Mouse (Mus musculus): ENCODE data around the gene Lrfn3. TPM values are rescaled to one million over a fixed set of nuclear protein-coding genes. Genes with fewer than 3 reads are reported as not detected.

The Lrfn3 gene
- polyA plus RNA-seq, 1 experiment from 2014 or later = 1.5 TPM

DNA sequence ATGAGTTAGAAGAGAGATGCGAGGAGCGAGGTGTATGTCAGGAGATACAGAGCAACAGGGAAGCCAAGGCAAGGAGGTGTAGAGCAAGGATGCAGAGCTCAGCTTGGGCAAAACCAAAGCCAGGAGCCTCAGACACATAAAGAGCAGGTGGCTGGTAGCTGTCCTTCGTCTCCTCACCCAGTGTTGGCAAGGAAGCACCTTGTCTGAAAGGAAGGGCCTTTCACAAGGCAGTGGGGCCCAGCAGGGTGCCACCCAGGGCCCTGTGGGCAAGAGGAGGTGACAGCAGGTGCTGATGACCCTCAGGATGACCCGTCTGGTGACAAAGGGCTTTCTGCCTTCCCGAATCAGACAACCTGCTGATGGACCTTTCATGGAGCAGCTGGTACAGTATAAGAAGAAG lies 28.0 kb downstream of the Lrfn3 start:
- H3K36me3 ChIP-seq (ENCODE audit: control insufficient read depth, insufficient read depth, low read length) = no peaks in the 10 kb centered on the region
- 62% methylated on average over 5 of the region's 5 CpGs for WGBS (ENCODE audit: insufficient replicate concordance)
- no peak overlapping the region for H3K4me2 ChIP-seq
- peaks cover 17% of the 10 kb centered on the region for H3K27me3 ChIP-seq (ENCODE audit: control insufficient read depth, insufficient read depth, low read length)
- H3K4me3 ChIP-seq (ENCODE audit: low read depth, low read length) = no peak overlapping the region
- peaks cover 19% of the 10 kb centered on the region; the same call in 1 of the 2 replicates for H3K4me1 ChIP-seq (ENCODE audit: control insufficient read depth, insufficient read depth, low read length)
- H3K9ac ChIP-seq (ENCODE audit: low read depth, low read length) = no peak overlapping the region
- no peaks in the 10 kb centered on the region for H3K9me3 ChIP-seq (replicated peaks; ENCODE audit: control insufficient read depth, low read length)
- ATAC-seq (replicated peaks; ENCODE audit: insufficient number of reproducible peaks, low FRiP score, low TSS enrichment) = no peak
- H3K27ac ChIP-seq (ENCODE audit: low read depth, low read length) = no peak overlapping the region

DNA sequence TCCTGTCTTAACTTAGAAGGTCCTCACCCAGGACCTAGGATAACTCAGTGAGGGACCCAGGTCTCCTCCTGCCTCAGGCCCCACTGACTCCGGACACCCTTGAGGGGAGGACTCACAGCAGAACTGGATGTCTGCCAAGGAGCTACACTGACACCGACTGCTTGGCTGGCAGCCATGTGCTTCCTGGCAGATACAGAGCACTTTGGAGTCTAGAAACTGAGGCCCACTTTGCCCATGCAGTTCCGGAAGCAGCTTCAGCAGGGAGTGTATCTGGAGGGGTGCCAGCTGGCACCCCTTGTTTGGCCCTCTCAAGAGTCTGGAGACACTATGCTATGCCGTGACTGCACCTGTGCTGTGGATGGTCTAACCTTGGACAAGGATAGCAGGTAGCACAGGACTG lies 29.1 kb downstream of the Lrfn3 start:
- Histone ChIP-seq H3K27me3 (ENCODE audit: control insufficient read depth, insufficient read depth, low read length) (peaks cover 17% of the 10 kb centered on the region), H3K4me3 (ENCODE audit: low read depth, low read length) (no peak overlapping the region), H3K27ac (ENCODE audit: low read depth, low read length) (peak overlapping the region; percentile 71; the same call in 1 of the 2 replicates), H3K36me3 (ENCODE audit: control insufficient read depth, insufficient read depth, low read length) (no peaks in the 10 kb centered on the region), H3K4me1 (ENCODE audit: control insufficient read depth, insufficient read depth, low read length) (peaks cover 19% of the 10 kb centered on the region; the same call in 1 of the 2 replicates), H3K9me3 (replicated peaks; ENCODE audit: control insufficient read depth, low read length) (no peaks in the 10 kb centered on the region), H3K4me2 (peak overlapping the region; percentile 5), H3K9ac (ENCODE audit: low read depth, low read length) (no peak overlapping the region)
- WGBS (ENCODE audit: insufficient replicate concordance) = 24% methylated on average over 4 of the region's 4 CpGs
- ATAC-seq (replicated peaks; ENCODE audit: insufficient number of reproducible peaks, low FRiP score, low TSS enrichment) = peak; percentile 63; the same call in 1 of the 2 replicates

DNA sequence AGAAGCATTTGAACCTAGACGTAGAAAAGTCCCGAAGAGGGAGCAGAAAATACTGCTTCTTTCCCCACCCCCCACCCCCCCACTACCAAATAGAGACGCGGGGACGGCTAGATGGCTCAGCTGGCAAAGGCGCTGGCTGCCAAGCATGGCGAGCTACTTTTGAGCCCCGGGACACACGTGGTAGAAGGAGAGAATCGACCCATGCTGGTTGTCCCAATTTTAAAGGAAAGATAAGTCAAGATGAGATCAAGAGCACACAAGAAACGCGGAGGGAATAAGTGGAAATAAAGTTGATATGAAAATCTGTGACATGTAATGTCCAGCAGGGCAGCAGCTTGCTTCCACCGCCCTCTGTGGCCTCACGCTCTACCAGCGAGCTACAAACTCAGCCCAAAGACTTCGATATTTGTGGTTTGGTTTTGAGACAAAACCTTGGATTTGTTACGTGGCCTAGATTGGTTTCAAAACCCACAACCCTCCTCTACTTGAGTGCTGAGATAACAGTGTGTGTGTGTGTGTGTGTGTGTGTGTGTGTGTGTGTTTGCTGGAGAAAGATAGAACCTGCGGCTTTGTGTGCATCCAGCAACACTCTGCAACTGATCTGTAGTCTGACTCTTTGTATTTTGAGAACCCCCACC lies 29.8 kb downstream of the Lrfn3 start:
- H3K4me2 ChIP-seq = 0 out of 2 replicates have a peak overlapping the region, but pooled peaks have one; percentile 5
- no peak for ATAC-seq (replicated peaks; ENCODE audit: insufficient number of reproducible peaks, low FRiP score, low TSS enrichment)

DNA sequence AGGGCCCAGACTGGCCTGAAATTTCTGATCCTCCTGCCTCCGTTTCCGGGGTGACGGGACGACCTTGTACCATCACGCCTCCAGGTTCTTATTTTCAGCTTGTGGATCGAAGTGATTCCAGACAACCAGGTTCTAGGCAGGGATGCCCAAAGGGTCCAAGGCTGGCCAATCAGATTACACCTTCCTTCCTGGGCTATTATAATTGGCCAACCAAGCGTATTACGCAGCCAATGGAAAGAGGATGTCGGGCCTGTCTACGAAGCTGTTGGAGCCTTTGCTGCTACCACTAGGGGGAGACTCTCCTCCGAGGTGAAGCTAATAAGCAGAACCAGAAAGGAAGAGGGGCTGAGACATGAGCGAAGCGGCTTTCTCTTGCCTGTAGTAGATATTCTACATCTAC lies 30.7 kb downstream of the Lrfn3 start:
- Histone ChIP-seq H3K4me3 (ENCODE audit: low read depth, low read length) (no peak overlapping the region), H3K4me2 (peak overlapping the region; percentile 38), H3K9me3 (replicated peaks; ENCODE audit: control insufficient read depth, low read length) (no peaks in the 10 kb centered on the region), H3K4me1 (ENCODE audit: control insufficient read depth, insufficient read depth, low read length) (peaks cover 19% of the 10 kb centered on the region; the same call in 1 of the 2 replicates), H3K27me3 (ENCODE audit: control insufficient read depth, insufficient read depth, low read length) (peaks cover 17% of the 10 kb centered on the region), H3K27ac (ENCODE audit: low read depth, low read length) (no peak overlapping the region), H3K9ac (ENCODE audit: low read depth, low read length) (no peak overlapping the region), H3K36me3 (ENCODE audit: control insufficient read depth, insufficient read depth, low read length) (no peaks in the 10 kb centered on the region)
- ATAC-seq (replicated peaks; ENCODE audit: insufficient number of reproducible peaks, low FRiP score, low TSS enrichment) = 0 out of 2 replicates have a peak, but pooled peaks have one; percentile 44
- WGBS (ENCODE audit: insufficient replicate concordance) = 10% methylated on average over 13 of the region's 13 CpGs

More for the DNA sequence above, 29.8 kb downstream of the Lrfn3 start:
- 53% methylated on average over 18 of the region's 18 CpGs for WGBS (ENCODE audit: insufficient replicate concordance)
- Histone ChIP-seq H3K27me3 (ENCODE audit: control insufficient read depth, insufficient read depth, low read length) (peaks cover 17% of the 10 kb centered on the region), H3K27ac (ENCODE audit: low read depth, low read length) (peak overlapping the region; percentile 10; the same call in 1 of the 2 replicates), H3K4me1 (ENCODE audit: control insufficient read depth, insufficient read depth, low read length) (peaks cover 19% of the 10 kb centered on the region; the same call in 1 of the 2 replicates), H3K36me3 (ENCODE audit: control insufficient read depth, insufficient read depth, low read length) (no peaks in the 10 kb centered on the region), H3K9ac (ENCODE audit: low read depth, low read length) (no peak overlapping the region), H3K9me3 (replicated peaks; ENCODE audit: control insufficient read depth, low read length) (no peaks in the 10 kb centered on the region), H3K4me3 (ENCODE audit: low read depth, low read length) (no peak overlapping the region)

DNA sequence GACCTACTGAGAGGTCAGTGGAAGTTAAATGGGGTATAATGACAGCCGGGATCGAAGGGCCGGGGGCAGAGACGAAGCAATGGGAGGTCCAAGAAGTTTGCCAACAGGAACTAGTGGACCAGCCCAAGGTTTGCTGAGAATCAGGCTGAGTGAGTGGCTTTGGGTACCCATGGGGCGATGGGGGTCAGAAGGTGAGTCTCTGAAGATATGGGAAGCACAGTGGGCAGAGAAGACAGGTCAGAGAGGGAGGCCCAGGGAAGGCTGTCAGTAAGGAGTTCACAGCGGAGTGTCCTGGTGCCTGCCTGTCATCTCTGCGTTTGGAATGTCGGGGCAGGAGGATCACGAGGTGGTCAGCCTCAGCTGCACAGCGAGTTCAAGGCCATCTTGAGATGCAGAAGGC lies 34.2 kb downstream of the Lrfn3 start:
- Histone ChIP-seq H3K36me3 (ENCODE audit: control insufficient read depth, insufficient read depth, low read length) (no peaks in the 10 kb centered on the region), H3K4me1 (ENCODE audit: control insufficient read depth, insufficient read depth, low read length) (peaks cover 14% of the 10 kb centered on the region; the same call in 1 of the 2 replicates), H3K9me3 (replicated peaks; ENCODE audit: control insufficient read depth, low read length) (no peaks in the 10 kb centered on the region), H3K9ac (ENCODE audit: low read depth, low read length) (no peak overlapping the region), H3K4me3 (ENCODE audit: low read depth, low read length) (no peak overlapping the region), H3K4me2 (no peak overlapping the region), H3K27me3 (ENCODE audit: control insufficient read depth, insufficient read depth, low read length) (no peaks in the 10 kb centered on the region), H3K27ac (ENCODE audit: low read depth, low read length) (no peak overlapping the region)
- 43% methylated on average over 10 of the region's 10 CpGs for WGBS (ENCODE audit: insufficient replicate concordance)
- no peak for ATAC-seq (replicated peaks; ENCODE audit: insufficient number of reproducible peaks, low FRiP score, low TSS enrichment)

DNA sequence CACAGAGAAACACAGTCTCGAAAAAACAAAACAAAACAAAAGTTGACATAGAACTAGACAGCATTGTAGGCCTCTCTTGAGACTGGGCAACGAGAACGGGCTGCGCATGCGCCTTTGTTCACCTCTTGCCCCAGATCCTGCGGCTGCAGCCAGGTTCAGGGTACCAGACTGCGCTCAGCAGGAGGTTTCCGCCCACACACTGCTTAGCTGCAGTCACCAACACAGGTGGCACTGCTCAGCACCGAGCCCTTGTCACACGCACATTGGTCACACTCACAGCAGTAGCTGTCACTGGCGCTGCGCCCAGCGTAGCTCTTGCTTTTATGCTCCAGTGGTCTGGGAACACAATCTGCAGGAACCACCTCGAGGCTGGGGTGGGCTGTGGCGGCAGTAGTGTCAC lies 35.4 kb downstream of the Lrfn3 start:
- Histone ChIP-seq H3K4me3 (ENCODE audit: low read depth, low read length) (no peak overlapping the region), H3K27me3 (ENCODE audit: control insufficient read depth, insufficient read depth, low read length) (no peaks in the 10 kb centered on the region), H3K4me1 (ENCODE audit: control insufficient read depth, insufficient read depth, low read length) (peaks cover 6% of the 10 kb centered on the region; the same call in 1 of the 2 replicates), H3K9me3 (replicated peaks; ENCODE audit: control insufficient read depth, low read length) (no peaks in the 10 kb centered on the region), H3K36me3 (ENCODE audit: control insufficient read depth, insufficient read depth, low read length) (no peaks in the 10 kb centered on the region), H3K27ac (ENCODE audit: low read depth, low read length) (peak overlapping the region; percentile 46; the same call in 1 of the 2 replicates), H3K4me2 (no peak overlapping the region), H3K9ac (ENCODE audit: low read depth, low read length) (no peak overlapping the region)
- no peak for ATAC-seq (replicated peaks; ENCODE audit: insufficient number of reproducible peaks, low FRiP score, low TSS enrichment)
- 47% methylated on average over 15 of the region's 15 CpGs for WGBS (ENCODE audit: insufficient replicate concordance)

DNA sequence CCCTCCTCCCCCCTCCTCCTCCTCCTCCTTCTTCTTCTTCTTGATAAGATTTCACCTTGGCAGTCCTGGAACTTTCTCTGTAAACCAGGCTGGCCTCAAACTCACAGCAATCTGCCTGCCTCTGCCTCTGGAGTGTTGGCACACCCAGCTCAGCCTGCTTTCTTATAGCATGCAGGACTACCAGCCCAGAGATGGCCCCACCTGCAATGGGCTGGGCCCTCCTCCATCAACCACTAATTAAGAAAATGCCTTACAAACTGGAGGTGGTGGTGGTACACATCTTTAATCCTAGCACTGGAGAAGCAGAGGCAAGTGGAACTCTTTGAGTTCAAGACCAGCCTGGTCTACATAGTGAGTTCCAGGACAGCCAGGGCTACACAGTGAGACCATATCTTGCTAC lies 36.1 kb downstream of the Lrfn3 start:
- H3K4me3 ChIP-seq (ENCODE audit: low read depth, low read length) = no peak overlapping the region
- peaks cover 4% of the 10 kb centered on the region; the same call in 1 of the 2 replicates for H3K4me1 ChIP-seq (ENCODE audit: control insufficient read depth, insufficient read depth, low read length)
- H3K27ac ChIP-seq (ENCODE audit: low read depth, low read length) = no peak overlapping the region
- no peak for ATAC-seq (replicated peaks; ENCODE audit: insufficient number of reproducible peaks, low FRiP score, low TSS enrichment)
- H3K4me2 ChIP-seq = no peak overlapping the region
- no peaks in the 10 kb centered on the region for H3K9me3 ChIP-seq (replicated peaks; ENCODE audit: control insufficient read depth, low read length)
- no peaks in the 10 kb centered on the region for H3K27me3 ChIP-seq (ENCODE audit: control insufficient read depth, insufficient read depth, low read length)
- H3K9ac ChIP-seq (ENCODE audit: low read depth, low read length) = no peak overlapping the region
- H3K36me3 ChIP-seq (ENCODE audit: control insufficient read depth, insufficient read depth, low read length) = no peaks in the 10 kb centered on the region

DNA sequence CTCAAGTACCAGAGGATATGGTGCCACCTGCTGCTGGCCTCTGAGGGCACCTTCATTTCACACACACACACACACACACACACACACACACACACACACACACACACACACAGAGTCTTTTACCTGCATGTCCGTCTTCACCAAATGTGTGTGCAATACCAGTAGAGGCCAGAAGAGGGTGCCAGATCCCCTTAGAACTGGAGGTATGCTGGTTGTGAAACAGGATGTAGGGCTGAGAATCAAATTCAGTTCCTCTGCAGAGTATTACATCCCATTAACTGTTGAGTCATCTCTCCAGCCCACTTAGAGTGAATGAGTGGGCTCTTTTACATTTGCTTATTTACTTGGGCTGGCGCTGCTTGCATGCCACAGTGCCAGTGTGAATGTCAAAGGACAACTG lies 37.2 kb downstream of the Lrfn3 start:
- H3K36me3 ChIP-seq (ENCODE audit: control insufficient read depth, insufficient read depth, low read length) = no peaks in the 10 kb centered on the region
- ATAC-seq (replicated peaks; ENCODE audit: insufficient number of reproducible peaks, low FRiP score, low TSS enrichment) = no peak
- H3K4me1 ChIP-seq (ENCODE audit: control insufficient read depth, insufficient read depth, low read length) = peaks cover 8% of the 10 kb centered on the region
- H3K27ac ChIP-seq (ENCODE audit: low read depth, low read length) = no peak overlapping the region
- no peaks in the 10 kb centered on the region for H3K27me3 ChIP-seq (ENCODE audit: control insufficient read depth, insufficient read depth, low read length)
- no peak overlapping the region for H3K4me3 ChIP-seq (ENCODE audit: low read depth, low read length)
- no peaks in the 10 kb centered on the region for H3K9me3 ChIP-seq (replicated peaks; ENCODE audit: control insufficient read depth, low read length)
- 35% methylated on average over 2 of the region's 2 CpGs for WGBS (ENCODE audit: insufficient replicate concordance)
- no peak overlapping the region for H3K4me2 ChIP-seq
- no peak overlapping the region for H3K9ac ChIP-seq (ENCODE audit: low read depth, low read length)
